Mouse (Mus musculus) ES-E14 (cell line): ENCODE data around the gene Hes7.

Experiments used
- CHD2 ChIP-seq: IDR thresholded peaks from 2 replicates; pipeline ENCODE4 v1.6.1; 2014; ENCODE audit warnings: mild to moderate bottlenecking, low read depth, low read length, inconsistent platforms
- ZNF384 ChIP-seq: IDR thresholded peaks from 2 replicates; pipeline ENCODE4 v1.6.1; 2012; ENCODE audit warnings: low read depth, low read length, inconsistent platforms

GRCm38 (mm10) chr11:69114018-69114417 is 6.2 kb upstream of the Hes7 start:
- TF ChIP-seq ZNF384 (no peak), CHD2 (no peak)
